Mouse (Mus musculus) left cerebral cortex, postnatal 36 days (tissue): ENCODE results near the gene Gbp5. TPM values are rescaled to one million over a fixed set of nuclear protein-coding genes. Genes with fewer than 3 reads are reported as not detected.

Experiments
- DNase-seq, 2 experiments: peaks; one replicate each; pipeline ENCODE4 v3.0.0; 2021 to 2022; ENCODE audit warnings: low spot score in 2 of 2, mixed read lengths in 1 of 2
- intact Hi-C: fragments of 180-260 bp; cut with DNase I; formaldehyde crosslinking; loops from one replicate; pipeline ENCODE4 v1.15.1; 2025
- total RNA-seq, 2 experiments: library from RNA; stranded (reverse); gene quantifications; 2 replicates each; pipeline ENCODE4 v1.2.3; 2021

Gbp5 gene
- total RNA-seq, result 1 to 10 TPM; 1.8 to 2.3 TPM

DNA sequence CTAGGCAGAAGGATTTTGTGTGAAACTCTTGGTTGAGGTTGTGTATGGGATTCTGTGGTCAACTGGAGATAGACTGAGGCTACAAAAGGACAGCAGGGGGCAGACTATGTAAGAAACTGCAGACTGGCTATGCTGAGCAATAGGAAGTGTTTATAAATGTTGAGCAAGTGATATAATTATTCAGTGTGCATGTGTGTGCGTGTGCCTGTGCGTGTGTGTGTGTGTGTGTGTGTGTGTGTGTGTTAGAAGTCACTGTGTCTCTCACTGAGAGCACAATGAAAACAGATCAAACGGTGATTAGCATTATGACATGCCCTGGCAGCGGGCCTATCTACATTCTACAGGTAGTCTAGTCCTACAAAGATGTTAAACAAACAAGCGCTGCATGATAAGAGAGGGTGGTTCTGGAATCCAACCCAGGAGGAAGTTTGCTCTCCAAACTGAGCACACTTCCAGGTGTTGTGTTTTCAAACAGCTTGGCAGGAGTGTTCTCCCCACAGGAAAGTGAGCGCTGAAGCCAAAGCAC lies at the start of gene Gbp5:
Gene Gbp5 (plus strand): TSS at position 443 of the 526 bp plus-strand sequence.
- intact Hi-C loops, result loop anchor here (2.0 to 10.0 kb wide), 4 partner anchors 37 to 209 kb away; partner anchors contain the start of genes Gbp7 and Kyat3
- peak in 1 of 2 experiments; percentile 16 for DNase-seq

- no peak for DNase-seq
- intact Hi-C loops, result no loop called here
Measured at GRCm38 (mm10) chr3:142454198-142454597, 39.6 kb upstream of the Gbp5 start.

DNA sequence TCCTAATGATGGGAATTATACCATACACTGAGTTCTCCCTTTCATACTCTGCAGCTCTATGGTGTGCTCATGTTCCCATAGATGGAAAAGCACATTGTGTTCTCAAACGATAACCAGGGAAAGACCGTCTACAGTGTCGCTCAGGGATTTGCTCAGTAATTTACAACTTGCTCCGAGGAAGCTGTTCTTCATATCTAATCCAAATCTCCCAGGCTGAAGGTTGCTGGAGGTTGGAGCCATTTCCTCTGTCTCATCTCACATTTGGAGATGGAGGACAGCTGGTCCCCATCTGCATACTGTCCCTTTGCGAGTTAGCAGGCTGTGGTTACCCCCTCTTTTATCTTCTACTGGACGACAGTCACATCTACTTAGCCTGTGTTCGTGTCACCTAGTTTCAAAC lies 34.5 kb upstream of the Gbp5 start:
- no peak for DNase-seq
- intact Hi-C loops, result no loop called here

GRCm38 (mm10) chr3:142462764-142463751 lies 30.7 kb upstream of the Gbp5 start:
- intact Hi-C loops, result no loop called here
- no peak for DNase-seq

DNA sequence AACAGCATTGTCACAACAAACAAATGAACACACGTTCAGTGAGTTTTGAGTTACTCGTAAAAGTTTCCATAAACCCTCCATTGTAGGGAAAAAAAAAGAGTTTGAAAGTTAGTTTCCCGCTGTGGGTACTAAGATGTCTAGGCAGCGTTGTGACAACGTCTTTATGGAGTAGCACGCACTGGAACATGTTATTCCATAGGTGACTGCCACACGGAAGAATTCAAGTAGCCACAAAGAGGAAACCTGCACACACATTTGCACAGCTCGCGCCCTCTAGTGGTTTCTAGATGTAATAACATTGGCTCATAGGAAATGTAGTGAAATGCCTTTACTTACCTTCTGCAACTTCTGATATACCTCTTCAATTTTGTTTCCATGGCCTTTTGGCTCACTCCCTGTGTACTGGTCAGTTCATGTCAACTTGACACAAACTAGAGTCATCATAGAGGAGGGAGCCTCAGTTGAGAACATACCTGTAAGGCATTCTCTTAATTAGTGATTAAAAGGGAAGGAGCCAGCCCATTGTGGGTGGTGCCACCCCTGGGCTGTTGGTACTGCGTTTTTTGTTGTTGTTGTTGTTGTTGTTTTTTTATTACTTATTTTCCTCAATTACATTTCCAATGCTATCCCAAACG lies 19.3 kb upstream of the Gbp5 start:
- no peak for DNase-seq
- intact Hi-C loops, result loop anchor here (10.0 kb wide), 1 partner anchor 610 kb away; no protein-coding TSS in a partner anchor

- DNase-seq, result peak; percentile 35 to 50
- intact Hi-C loops, result loop anchor here (2.0 to 10.0 kb wide), 3 partner anchors 181 to 611 kb away; no protein-coding TSS in a partner anchor
Measured at GRCm38 (mm10) chr3:142475913-142476312, 17.9 kb upstream of the Gbp5 start.

DNA sequence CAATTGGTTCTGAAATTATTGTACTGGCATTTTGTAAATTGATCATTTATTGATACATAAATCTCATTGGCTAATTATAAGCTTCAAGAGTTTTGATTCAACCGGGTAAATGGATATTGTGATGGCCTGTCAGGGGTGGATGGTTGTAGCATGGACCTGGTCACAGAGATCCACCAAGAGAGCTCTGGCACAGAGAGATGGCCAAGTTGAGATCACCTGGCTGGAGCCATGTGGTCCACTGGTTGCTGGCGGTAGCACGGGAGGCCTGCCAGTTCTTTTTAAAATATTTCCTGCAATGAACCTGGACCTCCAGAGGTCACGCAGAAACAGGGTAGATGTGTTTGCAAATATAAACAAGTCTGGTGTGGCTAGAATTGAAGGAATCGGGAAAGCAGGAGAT lies 15.9 kb upstream of the Gbp5 start:
- DNase-seq, result no peak
- intact Hi-C loops, result loop anchor here (2.0 to 10.0 kb wide), 3 partner anchors 183 to 613 kb away; no protein-coding TSS in a partner anchor

DNA sequence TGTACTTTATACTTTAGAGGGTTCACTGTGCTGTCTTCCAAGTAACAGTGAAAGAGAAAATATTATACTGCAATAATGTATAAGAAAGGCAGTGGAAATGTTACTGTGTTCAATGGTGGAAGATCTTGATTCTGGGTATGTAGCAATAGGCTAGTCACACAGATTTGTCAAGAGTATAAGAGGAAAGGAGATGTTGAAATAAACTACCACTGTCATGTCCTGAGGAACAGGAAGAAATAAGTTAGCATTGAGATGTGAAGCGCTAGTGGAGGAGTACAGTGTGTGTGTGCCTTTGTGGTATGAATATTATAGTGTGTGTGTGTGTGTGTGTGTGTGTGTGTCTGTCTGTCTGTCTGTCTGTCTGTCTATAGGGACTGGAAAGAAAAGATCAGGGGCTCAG lies 15.4 kb upstream of the Gbp5 start:
- no peak for DNase-seq
- intact Hi-C loops, result loop anchor here (10.0 kb wide), 1 partner anchor 614 kb away; no protein-coding TSS in a partner anchor

- peak; percentile 30 to 36 for DNase-seq
- intact Hi-C loops, result loop anchor here (1.0 to 10.0 kb wide), 4 partner anchors 70 to 212 kb away; partner anchors contain the start of genes Gbp3 and Kyat3
Measured at GRCm38 (mm10) chr3:142490465-142490864, 3.3 kb upstream of the Gbp5 start.

- no peak for DNase-seq
- intact Hi-C loops, result loop anchor here (2.0 to 10.0 kb wide), 2 partner anchors 36 to 180 kb away; partner anchors contain the start of gene Gbp7
Measured at GRCm38 (mm10) chr3:142495146-142495655, 1.4 kb downstream of the Gbp5 start.

- DNase-seq, result no peak
- intact Hi-C loops, result loop anchor here (10.0 kb wide), 1 partner anchor 178 kb away; no protein-coding TSS in a partner anchor
Measured at GRCm38 (mm10) chr3:142496113-142497101, 2.6 kb downstream of the Gbp5 start.

DNA sequence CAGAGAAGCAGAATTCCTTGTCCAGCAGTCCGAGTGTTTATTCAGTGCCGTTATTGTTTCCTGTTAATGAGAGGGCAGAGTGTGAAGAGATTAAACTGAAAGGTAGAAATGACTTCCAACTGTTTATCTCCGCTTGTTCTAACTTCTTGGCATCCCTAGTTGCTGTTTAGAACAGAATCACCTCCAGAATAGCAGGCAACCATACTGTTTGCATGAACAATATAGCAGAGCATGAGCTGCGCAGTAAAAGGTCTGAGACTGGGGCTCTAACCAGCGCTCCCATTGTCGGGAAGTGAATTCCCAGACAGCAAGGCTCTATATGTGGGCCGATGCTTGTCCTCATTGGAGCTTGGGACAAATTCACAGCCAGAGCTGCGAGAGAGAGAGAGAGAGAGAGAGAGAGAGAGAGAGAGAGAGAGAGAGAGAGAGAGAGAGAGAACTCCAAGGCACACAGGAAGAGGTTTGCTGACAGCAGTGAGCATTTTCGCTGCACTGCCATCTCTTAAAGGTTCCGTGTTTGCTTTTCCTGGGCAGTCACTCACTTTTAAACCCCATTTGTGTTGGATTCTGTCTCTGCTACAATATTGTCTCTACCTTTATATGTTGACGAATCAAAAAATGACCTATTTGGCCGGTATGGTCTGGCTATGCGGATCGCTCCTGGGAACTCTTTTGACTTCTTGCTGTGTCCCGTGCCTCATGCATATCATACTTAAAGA lies 3.5 kb downstream of the Gbp5 start:
- DNase-seq, result no peak

DNA sequence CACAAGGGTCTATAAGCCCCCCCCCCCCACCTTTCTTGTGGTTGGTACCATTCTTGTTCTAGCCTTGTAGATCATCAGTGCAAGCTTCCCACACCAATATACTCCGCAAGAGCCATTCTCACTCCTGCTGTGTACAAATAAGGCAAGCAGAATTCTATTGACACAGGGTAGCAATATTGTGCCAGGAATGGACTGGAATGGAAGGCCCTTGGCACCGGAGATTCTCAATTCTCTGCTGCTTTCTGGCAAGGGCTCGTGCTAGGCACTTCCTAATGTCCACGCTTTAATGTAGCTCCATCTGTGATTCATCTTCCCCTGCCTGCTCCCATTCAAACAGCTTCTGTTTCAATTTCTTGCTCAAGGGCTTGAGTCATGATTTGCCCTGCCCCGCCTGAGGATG lies 5.2 kb downstream of the Gbp5 start:
- intact Hi-C loops, result loop anchor here (10.0 kb wide), 1 partner anchor 176 kb away; no protein-coding TSS in a partner anchor
- DNase-seq, result no peak

More for the DNA sequence above, 3.5 kb downstream of the Gbp5 start:
- intact Hi-C loops, result loop anchor here (10.0 kb wide), 1 partner anchor 178 kb away; no protein-coding TSS in a partner anchor

- intact Hi-C loops, result no loop called here
- no peak for DNase-seq
Measured at GRCm38 (mm10) chr3:142528116-142528515, 34.3 kb downstream of the Gbp5 start.

DNA sequence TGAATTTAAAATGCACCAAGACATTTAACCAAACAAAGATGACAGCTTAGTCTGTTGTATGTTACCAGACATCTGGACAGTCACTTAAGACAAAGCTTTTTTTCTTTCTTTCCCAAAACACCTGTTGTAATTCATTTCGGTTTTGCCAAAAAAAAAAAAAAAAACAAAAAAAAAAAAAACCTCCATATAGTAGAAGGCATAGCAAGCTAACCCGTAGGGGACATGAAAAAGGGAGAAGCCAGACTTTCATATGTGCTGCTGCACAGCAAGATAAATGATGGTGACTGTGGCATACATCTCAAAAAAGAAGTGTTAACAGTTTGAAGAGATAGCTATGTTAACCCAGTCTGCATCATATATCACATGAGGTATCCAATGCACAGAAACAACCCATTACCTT lies 35.8 kb downstream of the Gbp5 start:
- intact Hi-C loops, result no loop called here
- no peak for DNase-seq

DNA sequence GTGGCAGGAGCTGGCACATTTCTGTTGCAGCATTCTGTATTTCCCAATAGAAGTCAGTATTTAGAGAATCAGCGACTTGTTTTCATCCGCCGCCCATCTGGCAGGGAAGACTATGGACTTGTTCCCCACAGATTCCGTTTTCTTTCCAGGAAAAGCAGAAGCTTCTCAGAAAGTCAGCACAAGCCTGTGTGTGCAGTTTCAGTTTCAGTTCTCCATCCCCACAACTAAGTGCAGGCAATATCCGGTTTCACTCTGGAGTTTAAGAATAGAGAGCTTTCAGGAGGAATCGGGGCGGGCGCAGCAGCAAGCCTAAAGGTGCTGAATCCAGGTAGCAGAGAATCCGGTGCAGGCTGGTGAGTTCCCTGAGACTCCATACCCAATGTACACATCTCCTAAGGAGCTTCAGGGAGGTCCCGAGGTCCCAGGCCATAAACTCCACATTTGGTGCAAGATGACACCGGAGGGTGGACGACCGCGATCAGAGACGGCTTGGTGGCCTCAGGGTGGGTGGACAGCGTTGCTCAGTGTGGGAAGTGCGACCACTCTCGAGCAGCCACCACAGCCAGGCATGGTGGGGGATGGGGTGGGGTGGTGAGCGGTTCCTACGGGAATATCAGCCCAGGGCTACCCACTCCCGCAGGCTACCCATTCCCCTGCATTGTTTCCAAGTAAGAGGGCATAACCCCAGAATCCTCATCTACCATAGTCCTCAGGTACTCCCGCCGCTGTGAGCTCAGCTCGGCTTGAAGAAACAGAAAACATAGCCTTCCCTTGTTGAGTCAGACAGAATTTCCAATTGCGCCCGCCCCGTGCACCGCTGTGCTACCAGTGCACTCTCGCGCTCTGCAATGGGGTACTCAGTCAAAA lies 36.5 kb downstream of the Gbp5 start, which contains the start of gene Gbp7:
Gene Gbp7 (plus strand): TSS at position 256 of the 867 bp plus-strand sequence.
- DNase-seq, result peak; percentile 9 to 35
- intact Hi-C loops, result loop anchor here (2.0 kb wide), 1 partner anchor 36 kb away; no protein-coding TSS in a partner anchor
